Mouse (Mus musculus) ovary, postnatal 10 days (tissue): ENCODE data around the gene Chrdl1.

Experiments used
- DNase-seq: peaks from one replicate; pipeline ENCODE4 v3.0.0; 2022; ENCODE audit warnings: low spot score

The Chrdl1 gene

DNA sequence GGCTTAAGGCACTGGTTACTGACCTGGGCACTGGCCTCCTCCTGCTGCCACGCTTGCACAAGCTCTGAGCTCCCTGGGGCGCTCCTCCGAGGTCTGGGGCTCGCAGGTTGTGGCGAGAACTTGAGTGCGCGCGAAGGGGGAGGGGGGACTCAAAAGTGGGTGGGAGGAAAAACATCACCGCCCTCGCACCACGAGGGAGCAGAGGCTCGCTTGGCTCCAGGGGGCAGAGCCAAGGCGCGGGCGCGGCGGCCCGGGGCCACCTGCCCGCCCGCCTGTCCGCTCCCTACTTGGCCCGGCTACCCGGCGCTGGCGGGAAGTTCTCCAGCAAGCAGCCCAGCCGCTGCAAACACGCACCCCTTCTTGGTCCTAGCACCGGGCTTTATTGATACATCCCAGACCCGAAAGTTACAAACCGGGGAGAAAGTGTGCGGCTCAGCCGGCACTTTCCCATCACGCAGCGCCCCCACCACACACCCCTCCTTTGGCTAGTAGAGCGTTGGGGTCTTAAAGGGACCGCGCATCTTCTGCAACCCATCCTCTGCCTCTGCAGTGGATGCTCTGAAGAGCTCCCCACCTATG is at the start of gene Chrdl1:
TSS of gene Chrdl1 (minus strand) at position 472 of the 579 bp plus-strand sequence.
- DNase-seq = no peak

DNA sequence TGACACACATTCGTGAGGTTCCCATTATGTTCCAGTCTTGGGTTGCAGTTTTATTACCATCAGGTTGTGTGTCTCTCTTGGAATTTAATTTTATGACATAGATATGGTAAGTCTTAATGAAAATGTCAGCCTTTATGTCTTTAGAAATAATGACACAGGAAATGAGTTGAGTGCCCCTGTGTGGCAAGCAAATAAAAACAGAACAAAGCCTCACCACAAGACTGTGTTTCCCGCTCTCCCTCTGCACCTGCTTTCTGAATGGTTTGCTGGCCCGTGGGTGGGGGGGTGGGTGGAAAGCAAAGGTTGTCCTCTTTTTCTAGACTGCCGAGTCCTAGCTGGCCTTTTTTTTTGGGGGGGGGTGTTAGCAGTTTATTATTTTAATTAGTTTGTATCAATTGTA is 48.6 kb upstream of the Chrdl1 start:
- no peak for DNase-seq

- DNase-seq = no peak
These were observed 10.5 kb upstream of the Chrdl1 start for GRCm38 (mm10) chrX:143404601-143405000.

GRCm38 (mm10) chrX:143366256-143366959 is 27.7 kb downstream of the Chrdl1 start:
- DNase-seq = no peak

GRCm38 (mm10) chrX:143347227-143347626 is 46.8 kb downstream of the Chrdl1 start:
- DNase-seq = no peak

DNA sequence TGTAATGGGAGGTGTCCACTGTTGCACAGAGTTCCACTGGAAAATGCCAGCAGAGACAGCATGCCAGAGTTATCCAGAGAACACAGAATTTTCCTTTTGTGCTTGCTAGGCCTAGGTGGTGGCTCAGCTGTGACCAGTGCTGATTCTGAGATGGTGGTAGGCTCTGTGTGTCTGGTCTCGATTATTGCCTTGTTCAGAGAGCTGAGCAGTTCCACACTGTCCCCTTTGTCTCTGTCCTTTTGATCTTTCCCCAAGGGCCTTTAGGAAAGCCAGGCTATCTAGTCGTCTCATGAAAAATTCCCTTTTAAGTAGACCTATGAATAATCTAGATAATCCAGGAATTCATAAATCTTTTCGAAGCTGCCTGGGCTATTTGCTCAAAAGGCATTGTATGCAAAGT is 47.3 kb downstream of the Chrdl1 start:
- DNase-seq = no peak

DNA sequence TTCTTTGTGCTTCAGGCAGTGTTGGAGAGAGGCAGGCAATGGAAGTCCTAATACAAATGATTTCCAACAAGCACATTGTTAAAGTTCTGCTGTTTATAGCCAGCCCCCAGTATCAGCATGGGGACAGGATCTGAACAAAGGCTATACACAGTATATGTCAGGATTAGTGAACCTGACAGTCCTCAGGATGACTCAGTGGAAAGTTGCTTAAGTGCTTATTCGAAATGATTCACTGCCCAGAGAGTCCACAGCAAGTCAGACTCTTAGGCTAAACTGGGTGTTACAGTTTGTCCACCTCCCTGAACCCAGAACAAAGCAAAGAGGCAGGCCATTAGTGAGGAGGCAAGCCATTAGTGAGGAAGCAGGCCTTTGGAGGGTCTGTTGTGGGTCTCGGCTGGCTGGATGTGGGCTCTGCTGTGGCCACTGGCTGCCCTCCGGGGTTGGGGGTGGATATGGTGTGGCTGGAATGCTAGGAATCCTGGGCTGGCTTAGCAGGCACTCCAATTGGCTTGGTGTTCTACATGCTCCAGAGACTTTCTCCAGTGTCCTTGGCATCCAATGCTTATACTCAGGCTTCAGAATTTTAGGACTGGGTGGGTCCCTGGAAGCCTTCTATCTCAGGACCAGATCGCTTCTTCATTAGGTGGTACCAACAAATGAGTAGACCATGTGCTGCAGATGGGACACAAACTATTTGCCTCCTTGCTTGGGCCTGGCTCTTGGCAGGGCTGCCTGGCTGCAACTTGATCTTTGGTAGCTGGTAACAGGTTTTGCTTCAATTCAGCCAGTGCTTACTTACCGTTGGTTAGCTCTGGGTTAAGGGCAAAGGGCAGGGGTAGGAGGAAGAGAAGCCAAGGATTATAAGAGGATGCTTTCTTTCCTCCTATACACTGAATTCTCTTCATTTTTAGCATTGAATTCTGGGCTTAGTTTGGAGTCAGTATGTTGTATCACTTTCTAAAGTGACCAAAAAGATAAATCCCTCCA is 49.3 kb downstream of the Chrdl1 start:
- DNase-seq = no peak

- no peak for DNase-seq
These were observed 55.9 kb downstream of the Chrdl1 start for GRCm38 (mm10) chrX:143338156-143338555.

DNA sequence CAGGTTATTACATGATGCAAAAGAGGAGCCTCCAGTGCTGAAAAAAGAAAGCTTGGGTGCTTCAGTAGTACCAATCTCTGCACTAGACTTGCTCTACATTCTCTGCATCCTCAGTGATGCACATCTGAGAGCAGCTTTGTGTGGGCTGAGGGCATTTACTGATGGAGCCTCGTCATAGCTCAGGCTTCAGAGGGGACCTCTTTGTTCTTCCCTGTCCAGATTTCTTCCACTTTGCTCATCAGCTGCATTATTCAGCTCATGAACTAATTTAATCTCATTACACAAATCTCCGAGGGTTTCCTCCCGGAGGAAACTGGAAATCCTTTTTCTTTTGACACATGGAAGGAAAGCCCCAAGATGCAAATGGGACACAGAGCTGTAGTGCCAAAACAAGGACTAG is 56.5 kb downstream of the Chrdl1 start:
- no peak for DNase-seq

GRCm38 (mm10) chrX:143336661-143337060 is 57.4 kb downstream of the Chrdl1 start:
- DNase-seq = no peak

DNA sequence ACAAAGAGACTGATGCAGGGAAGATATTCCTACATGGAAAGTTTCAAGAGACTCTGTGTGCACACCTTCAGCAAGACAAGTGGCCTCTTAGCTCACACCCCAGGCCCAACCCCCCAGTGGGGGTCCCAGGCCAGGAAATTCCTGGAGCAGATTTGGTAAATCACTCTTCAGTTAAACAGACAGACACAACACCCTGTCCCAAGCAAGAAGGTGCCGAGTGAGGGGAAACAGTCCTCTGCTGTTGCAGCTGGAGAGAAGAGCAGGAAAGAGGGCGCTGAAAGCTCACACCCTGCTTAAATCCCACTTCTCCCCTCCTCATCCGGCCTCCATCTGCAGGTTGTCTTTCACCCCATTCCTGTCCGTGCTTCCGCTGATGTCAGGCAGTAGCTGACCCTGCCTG is 58.2 kb downstream of the Chrdl1 start:
- DNase-seq = no peak

DNA sequence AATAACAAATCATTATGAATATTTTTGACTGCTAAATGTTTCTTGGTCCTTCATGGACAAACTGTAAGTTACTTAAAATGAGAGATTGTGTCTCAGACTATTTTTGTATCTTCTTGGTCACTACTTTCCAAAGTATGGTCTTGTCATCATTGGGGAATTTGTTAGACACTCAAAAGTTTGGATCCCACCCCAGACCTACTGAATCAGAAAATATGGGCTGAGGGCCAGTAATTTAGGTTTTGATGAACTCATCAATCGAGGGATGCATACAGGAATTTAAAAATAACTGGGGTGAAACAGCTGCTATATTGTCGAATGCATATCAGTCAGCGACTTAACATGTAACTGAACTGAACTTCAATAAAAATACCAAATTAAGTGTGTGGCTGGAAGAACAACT is 80.9 kb downstream of the Chrdl1 start:
- no peak for DNase-seq

GRCm38 (mm10) chrX:143294726-143295125 is 99.3 kb downstream of the Chrdl1 start:
- DNase-seq = no peak

GRCm38 (mm10) chrX:143275202-143275601 is 118.9 kb downstream of the Chrdl1 start:
- peak; percentile 1 for DNase-seq

- no peak for DNase-seq
These were observed 143.4 kb downstream of the Chrdl1 start for GRCm38 (mm10) chrX:143250709-143251108.
